Mouse (Mus musculus) myocyte (in vitro differentiated cells): ENCODE measurements at regions not wholly inside any gene's neighbourhood (a gene's known extent, or its start where the extent isn't known, plus 50 kb on each side); places are given as distances from the start of the nearest gene placed in this dataset.

Experiments
- MAX ChIP-seq: IDR thresholded peaks from one replicate; pipeline ENCODE4 v1.6.1; 2011; ENCODE audit warnings: low read depth, mild to moderate bottlenecking, control low read depth
- MYOG ChIP-seq, 3 experiments: IDR thresholded peaks; one replicate each; pipeline ENCODE4 v1.6.1; 2011; ENCODE audit warnings: control low read depth in 2 of 3, low read depth in 2 of 3, mild to moderate bottlenecking in 2 of 3; ENCODE audit not compliant: insufficient read length in 2 of 3, control insufficient read depth in 1 of 3, insufficient read depth in 1 of 3
- POLR2A ChIP-seq: IDR thresholded peaks from one replicate; pipeline ENCODE4 v1.6.1; 2011; ENCODE audit warnings: low read depth, mild to moderate bottlenecking, control low read depth, moderate library complexity; ENCODE audit not compliant: insufficient read length
- POLR2AphosphoS2 ChIP-seq: IDR thresholded peaks from one replicate; pipeline ENCODE4 v1.6.1; 2011; ENCODE audit warnings: low read depth, control low read depth; ENCODE audit not compliant: insufficient read length
- REST ChIP-seq: IDR thresholded peaks from one replicate; pipeline ENCODE4 v1.6.1; 2011; ENCODE audit warnings: mild to moderate bottlenecking, control low read depth, moderate library complexity; ENCODE audit not compliant: insufficient read depth, insufficient read length
- TCF12 ChIP-seq: IDR thresholded peaks from one replicate; pipeline ENCODE4 v1.6.1; 2011; ENCODE audit warnings: mild to moderate bottlenecking, control low read depth; ENCODE audit not compliant: poor library complexity, insufficient read depth, severe bottlenecking

- TF ChIP-seq POLR2AphosphoS2 (no peak), POLR2A (no peak), TCF12 (no peak), MAX (no peak), MYOG (IDR thresholded peaks at IDR 0.05; ENCODE audit: control insufficient read depth in 1 of 3, insufficient read depth in 1 of 3, insufficient read length in 2 of 3, low read depth in 2 of 3) (no peak), REST (no peak)
These were observed 408.3 kb upstream of the Npsr1 start for GRCm38 (mm10) chr9:23689456-23689855.
